In genomic region chr1:139421875-139422791, GRCm38 (mm10) we compare ENCODE assay signal across 8 mouse cellular contexts. TPM values are rescaled to one million over a fixed set of nuclear protein-coding genes. Genes with fewer than 3 reads are reported as not detected.
DNase-seq lines count a peak whose midpoint lies in the region; ATAC-seq lines count a peak whose summit lies in the region.

Gene Zbtb41, plus strand, starts transcription at chr1:139422288.

- peak; percentile 95 for DNase-seq in CD4-positive, CD25-positive, alpha-beta regulatory T cell, adult 2 months (ENCODE audit: low read depth, low spot score)
- DNase-seq in fibroblast of lung, adult 2 months (ENCODE audit: low read depth) = peak; percentile 63
- DNase-seq in kidney, postnatal 14 days = peak; percentile 94
- peak; percentile 83 for DNase-seq in liver, embryonic 13.5 days
- DNase-seq in neural tube, embryonic 10.5 days (ENCODE audit: extremely low spot score, low spot score) = peak; percentile 92

- H3K36me3 ChIP-seq in heart, embryonic 14.5 days (ENCODE audit: control insufficient read depth, insufficient read depth, low read length) = 0 out of 2 replicates have a peak, but pooled peaks cover 5% of the 10 kb centered on the region
- H3K36me3 ChIP-seq in liver, embryonic 13.5 days = peaks cover 4% of the 10 kb centered on the region; the same call in 1 of the 2 replicates
- no peaks in the 10 kb centered on the region for H3K36me3 ChIP-seq in stomach, embryonic 16.5 days (ENCODE audit: control insufficient read depth, insufficient read depth, low read length)

- H3K9me3 ChIP-seq in heart, embryonic 14.5 days (ENCODE audit: control insufficient read depth, low read length) = no peaks in the 10 kb centered on the region
- no peaks in the 10 kb centered on the region for H3K9me3 ChIP-seq in liver, embryonic 13.5 days (replicated peaks)
- no peaks in the 10 kb centered on the region for H3K9me3 ChIP-seq in stomach, embryonic 16.5 days (replicated peaks; ENCODE audit: control insufficient read depth, low read length)

- under 1% methylated on average over 85 of the region's 88 CpGs for WGBS in heart, embryonic 14.5 days
- WGBS in liver, embryonic 13.5 days (ENCODE audit: insufficient replicate concordance) = under 1% methylated on average over 81 of the region's 88 CpGs
- under 1% methylated on average over 74 of the region's 88 CpGs for WGBS in stomach, embryonic 16.5 days

- H3K9ac ChIP-seq in heart, embryonic 14.5 days (ENCODE audit: low read length) = peak within 1 kb of the TSS; percentile 97
- H3K9ac ChIP-seq in liver, embryonic 13.5 days = peak within 1 kb of the TSS; percentile 95
- H3K9ac ChIP-seq in stomach, embryonic 16.5 days (ENCODE audit: low read length) = peak within 1 kb of the TSS; percentile 95

- H3K27ac ChIP-seq in brown adipose tissue, adult 24 weeks (replicated peaks; ENCODE audit: low read depth, low read length) = peak within 1 kb of the TSS; percentile 96
- H3K27ac ChIP-seq in heart, embryonic 14.5 days (replicated peaks in 1 of 2; ENCODE audit: control insufficient read depth in 1 of 2, insufficient read depth in 1 of 2, low read depth in 2 of 2, low read length in 2 of 2) = peak within 1 kb of the TSS; percentile 93 to 97
- peak within 1 kb of the TSS; percentile 84 for H3K27ac ChIP-seq in liver, embryonic 13.5 days
- H3K27ac ChIP-seq in stomach, embryonic 16.5 days (ENCODE audit: low read length) = peak within 1 kb of the TSS; percentile 88

- peaks cover 13% of the 10 kb centered on the region for H3K4me1 ChIP-seq in brown adipose tissue, adult 24 weeks (ENCODE audit: control insufficient read depth, insufficient read depth, insufficient read length, low read length)
- peaks cover 11 to 30% of the 10 kb centered on the region in 2 experiments; a peak in 3 of 4 replicates for H3K4me1 ChIP-seq in heart, embryonic 14.5 days (ENCODE audit: control insufficient read depth in 2 of 2, insufficient read depth in 2 of 2, low read length in 2 of 2)
- peaks cover 42% of the 10 kb centered on the region for H3K4me1 ChIP-seq in liver, embryonic 13.5 days (replicated peaks)
- peaks cover 18% of the 10 kb centered on the region for H3K4me1 ChIP-seq in stomach, embryonic 16.5 days (ENCODE audit: control insufficient read depth, insufficient read depth, low read length)

- peak within 1 kb of the TSS; percentile 88 for H3K4me2 ChIP-seq in heart, embryonic 14.5 days (ENCODE audit: low read length)
- peak within 1 kb of the TSS; percentile 89 for H3K4me2 ChIP-seq in liver, embryonic 13.5 days
- H3K4me2 ChIP-seq in stomach, embryonic 16.5 days (ENCODE audit: low read depth, low read length) = peak within 1 kb of the TSS; percentile 81

- H3K27me3 ChIP-seq in heart, embryonic 14.5 days (ENCODE audit: control insufficient read depth, insufficient read depth, low read length) = no peaks in the 10 kb centered on the region
- no peaks in the 10 kb centered on the region for H3K27me3 ChIP-seq in liver, embryonic 13.5 days
- no peaks in the 10 kb centered on the region for H3K27me3 ChIP-seq in stomach, embryonic 16.5 days (ENCODE audit: control insufficient read depth, insufficient read depth, low read length)

- peak within 1 kb of the TSS; percentile 84 for H3K4me3 ChIP-seq in brown adipose tissue, adult 24 weeks (ENCODE audit: insufficient read depth, low read depth, low read length)
- H3K4me3 ChIP-seq in heart, embryonic 14.5 days (ENCODE audit: control insufficient read depth in 1 of 2, insufficient read depth in 1 of 2, low read depth in 1 of 2, low read length in 2 of 2) = peak within 1 kb of the TSS; percentile 89 to 98
- H3K4me3 ChIP-seq in liver, embryonic 13.5 days (replicated peaks) = peak within 1 kb of the TSS; percentile 89
- peak within 1 kb of the TSS; percentile 86 for H3K4me3 ChIP-seq in stomach, embryonic 16.5 days (replicated peaks; ENCODE audit: low read length)

- peak; percentile 95 for ATAC-seq in heart, embryonic 14.5 days (ENCODE audit: insufficient number of reproducible peaks, insufficient read depth, low FRiP score, low read depth)
- peak; percentile 96 for ATAC-seq in liver, embryonic 13.5 days (ENCODE audit: low read depth)
- ATAC-seq in stomach, embryonic 16.5 days (ENCODE audit: insufficient read depth, low FRiP score) = peak; percentile 98

RNA-seq across cellular contexts. Expression of gene Zbtb41, which starts in this region (rescaled TPM):
- polyA plus RNA-seq in brown adipose tissue, adult 24 weeks (2012; ENCODE audit: insufficient read depth, insufficient read length, missing spikeins) = 9.1 and 17.0 TPM in 2 replicates
- polyA plus RNA-seq in heart, embryonic 14.5 days (2014; fragmentation: Nextera tagmentation; extraction: Ambion mirVana) = 10.9 and 11.3 TPM in 2 replicates
- 2.9 and 3.9 TPM in 2 replicates for polyA plus RNA-seq in liver, embryonic 13.5 days (2015; fragmentation: Nextera tagmentation; extraction: Ambion mirVana)
- 9.4 and 10.4 TPM in 2 replicates for polyA plus RNA-seq in stomach, embryonic 16.5 days (2015; fragmentation: Nextera tagmentation; extraction: Ambion mirVana)

Comparison
In these comparisons a context has a peak if more than half of its experiments do, and no peak if none do; other contexts are left out.
1. Peak in every context shown above with its lines: DNase-seq, ATAC-seq, H3K4me3 ChIP-seq and H3K27ac ChIP-seq.